Comparison of ENCODE assay signal across 21 mouse cellular contexts in genomic region chr2:131046025-131046424, GRCm38 (mm10). TPM values are rescaled to one million over a fixed set of nuclear protein-coding genes. Genes with fewer than 3 reads are reported as not detected.
"Had no signal": no experiment of that assay in that cellular context is flagged by ENCODE, and none has a peak within 500 bp of the region (broad histone marks: within the 10 kb centered on the region; RNA-seq: fewer than 3 reads in every experiment).

No protein-coding gene starts in this region.

- H3K9ac ChIP-seq: liver, embryonic 14.5 days; lung, embryonic 15.5 days; midbrain, embryonic 13.5 days; midbrain, embryonic 15.5 days; neural tube, embryonic 13.5 days; neural tube, embryonic 15.5 days had no signal

- H3K27ac ChIP-seq: liver, embryonic 14.5 days; lung, embryonic 15.5 days; macrophage; midbrain, embryonic 13.5 days; midbrain, embryonic 15.5 days; neural tube, embryonic 13.5 days; neural tube, embryonic 15.5 days had no signal

- DNase-seq: lung, adult 2 months; lung, postnatal 14 days; lung, postnatal 36 days; retina, postnatal 1 day; right cerebral cortex, adult 18-20 months; right cerebral cortex, postnatal 25 days; right cerebral cortex, postnatal 4 days; spleen, adult 18-20 months; thymus, adult 2 months; thymus, postnatal 25 days; thymus, postnatal 4 days had no signal

- ATAC-seq: midbrain, embryonic 13.5 days; midbrain, embryonic 15.5 days had no signal

- H3K4me3 ChIP-seq: lung, embryonic 15.5 days; midbrain, embryonic 13.5 days; midbrain, embryonic 15.5 days; neural tube, embryonic 13.5 days; neural tube, embryonic 15.5 days had no signal

- H3K9me3 ChIP-seq: lung, embryonic 15.5 days; midbrain, embryonic 13.5 days; midbrain, embryonic 15.5 days; neural tube, embryonic 13.5 days; neural tube, embryonic 15.5 days had no signal

- H3K36me3 ChIP-seq: lung, embryonic 15.5 days; midbrain, embryonic 13.5 days; midbrain, embryonic 15.5 days; neural tube, embryonic 13.5 days; neural tube, embryonic 15.5 days had no signal

- H3K4me2 ChIP-seq: lung, embryonic 15.5 days; midbrain, embryonic 11.5 days; midbrain, embryonic 13.5 days; midbrain, embryonic 15.5 days; neural tube, embryonic 13.5 days; neural tube, embryonic 15.5 days had no signal

RNA-seq across cellular contexts. Expression of gene Gfra4, which starts 3.1 kb away (rescaled TPM):
- total RNA-seq: megakaryocyte, adult 5-6 weeks; monocyte, adult 5-6 weeks had no signal

RNA-seq across cellular contexts. Expression of gene Adam33, which starts 17.6 kb away (rescaled TPM):
- total RNA-seq: monocyte, adult 5-6 weeks had no signal

RNA-seq across cellular contexts. Expression of gene Siglec1, which starts 40.5 kb away (rescaled TPM):
- total RNA-seq: monocyte, adult 5-6 weeks had no signal
